Mouse (Mus musculus) lung, embryonic 14.5 days (tissue): Measurements from ENCODE around the gene Cntnap2. TPM values are rescaled to one million over a fixed set of nuclear protein-coding genes. Genes with fewer than 3 reads are reported as not detected.
A peak's percentile ranks its signal among the peaks of the same experiment; 100 is the strongest.

ENCODE experiments used
- ATAC-seq: fragments of 200-750 bp; cut with Nextera tagmentation; 2 replicates; pipeline ENCODE4 v1.8.0; 2017; ENCODE audit warnings: mild to moderate bottlenecking, moderate TSS enrichment, moderate library complexity; ENCODE audit not compliant: insufficient read depth
- DNase-seq: peaks from one replicate; pipeline ENCODE4 v3.0.0-alpha.2; 2015
- H3K27ac ChIP-seq: fragments of 300-500 bp; sonication (generic); 2 replicates; pipeline ENCODE4 v1.5.1; 2014; ENCODE audit warnings: low read depth, mild to moderate bottlenecking, moderate library complexity
- H3K27me3 ChIP-seq: fragments of 300-500 bp; sonication (generic); 2 replicates; pipeline ENCODE4 v1.6.1; 2014; ENCODE audit warnings: low read length, control low read depth; ENCODE audit not compliant: insufficient read depth
- H3K36me3 ChIP-seq: fragments of 300-500 bp; sonication (generic); 2 replicates; pipeline ENCODE4 v1.6.1; 2014; ENCODE audit warnings: control low read depth; ENCODE audit not compliant: insufficient read depth
- H3K4me1 ChIP-seq: fragments of 300-500 bp; sonication (generic); 2 replicates; pipeline ENCODE4 v1.6.1; 2014; ENCODE audit warnings: antibody characterized with exemption, control low read depth; ENCODE audit not compliant: insufficient read depth
- H3K4me2 ChIP-seq: fragments of 300-500 bp; sonication (generic); 2 replicates; pipeline ENCODE4 v1.6.1; 2014; ENCODE audit warnings: mild to moderate bottlenecking
- H3K4me3 ChIP-seq: fragments of 300-500 bp; sonication (generic); 2 replicates; pipeline ENCODE4 v1.5.1; 2014; ENCODE audit warnings: low read depth, low read length
- H3K9ac ChIP-seq: fragments of 300-500 bp; sonication (generic); 2 replicates; pipeline ENCODE4 v1.6.1; 2014
- H3K9me3 ChIP-seq: fragments of 300-500 bp; sonication (generic); 2 replicates; pipeline ENCODE4 v1.6.1; 2016; ENCODE audit warnings: low read depth, low read length, control low read depth
- CTCF ChIP-seq: IDR thresholded peaks from 2 replicates; pipeline ENCODE4 v1.5.1; 2016; ENCODE audit warnings: antibody characterized with exemption, low read depth
- WGBS: fragments of 180-500 bp; shearing (Covaris S2); extraction: QIAGEN DNeasy Blood & Tissue Kit; methylation state at CpG from one replicate; pipeline ENCODE4 v1.1.7; 2014; 5-methylcytosine and 5-hydroxymethylcytosine counted together
- polyA plus RNA-seq: library from polyadenylated mRNA; unstranded; fragments of >200 nt; fragmentation: Nextera tagmentation; extraction: Ambion mirVana; gene quantifications from 2 replicates; pipeline ENCODE4 v1.2.1, GENCODE M21; 2014

Cntnap2 gene
- polyA plus RNA-seq, 1 experiment from 2014 or later: 1.0 TPM

DNA sequence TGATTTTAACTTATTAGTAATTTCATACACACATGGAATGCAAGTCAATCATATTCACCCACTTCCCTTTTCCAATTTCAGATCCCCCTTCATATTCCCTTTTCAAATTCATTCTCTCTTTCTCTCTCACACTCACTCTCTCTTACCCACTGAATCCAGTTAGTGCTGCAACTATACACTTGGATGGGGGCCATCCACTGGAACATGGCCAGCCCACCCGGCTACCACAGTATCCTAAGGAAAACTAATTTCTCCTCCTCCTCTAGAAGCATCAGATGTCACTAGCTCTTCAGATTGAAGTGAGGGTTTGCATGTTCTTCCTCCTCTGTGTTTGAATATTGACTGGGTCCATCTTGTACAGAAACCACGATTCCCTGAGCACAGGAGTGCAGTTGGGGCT, 1827.1 kb downstream of the Cntnap2 start:
- no peak overlapping the region for H3K4me3 ChIP-seq
- H3K27ac ChIP-seq: no peak overlapping the region
- H3K9ac ChIP-seq: no peak overlapping the region
- H3K4me2 ChIP-seq: no peak overlapping the region
- no peak for TF ChIP-seq CTCF
- no peaks in the 10 kb centered on the region for H3K4me1 ChIP-seq
- no peaks in the 10 kb centered on the region for H3K9me3 ChIP-seq
- DNase-seq (peak; percentile 74), ATAC-seq (peak; percentile 69; the same call in 1 of the 2 replicates)
- H3K36me3 ChIP-seq: no peaks in the 10 kb centered on the region
- H3K27me3 ChIP-seq: no peaks in the 10 kb centered on the region
- 38% methylated on average over 2 of the region's 2 CpGs for WGBS

GRCm38 (mm10) chr6:46909167-46909566, 1850.0 kb downstream of the Cntnap2 start:
- Histone ChIP-seq H3K9ac (no peak overlapping the region), H3K36me3 (no peaks in the 10 kb centered on the region), H3K27me3 (no peaks in the 10 kb centered on the region), H3K4me1 (no peaks in the 10 kb centered on the region), H3K27ac (no peak overlapping the region), H3K4me2 (no peak overlapping the region), H3K4me3 (no peak overlapping the region), H3K9me3 (no peaks in the 10 kb centered on the region)
- WGBS: 57% methylated on average over 2 of the region's 2 CpGs
- no peak for TF ChIP-seq CTCF
- no peak for ATAC-seq
- no peak for DNase-seq

- no peaks in the 10 kb centered on the region for H3K9me3 ChIP-seq
- no peak for TF ChIP-seq CTCF
- no peak overlapping the region for H3K27ac ChIP-seq
- WGBS: 60% methylated on average over 8 of the region's 8 CpGs
- DNase-seq (peak; percentile 20), ATAC-seq (no peak)
- H3K4me2 ChIP-seq: no peak overlapping the region
- H3K27me3 ChIP-seq: no peaks in the 10 kb centered on the region
- H3K9ac ChIP-seq: no peak overlapping the region
- no peaks in the 10 kb centered on the region for H3K4me1 ChIP-seq
- H3K36me3 ChIP-seq: no peaks in the 10 kb centered on the region
- no peak overlapping the region for H3K4me3 ChIP-seq
Measured at GRCm38 (mm10) chr6:46918701-46919274, 1859.6 kb downstream of the Cntnap2 start.

GRCm38 (mm10) chr6:46919973-46920372, 1860.8 kb downstream of the Cntnap2 start:
- ATAC-seq: no peak
- H3K4me2 ChIP-seq: no peak overlapping the region
- TF ChIP-seq CTCF: no peak
- H3K36me3 ChIP-seq: no peaks in the 10 kb centered on the region
- H3K27me3 ChIP-seq: no peaks in the 10 kb centered on the region
- no peaks in the 10 kb centered on the region for H3K4me1 ChIP-seq
- no peak overlapping the region for H3K4me3 ChIP-seq
- 80% methylated on average over 3 of the region's 3 CpGs for WGBS
- H3K27ac ChIP-seq: no peak overlapping the region
- DNase-seq: no peak
- no peaks in the 10 kb centered on the region for H3K9me3 ChIP-seq
- H3K9ac ChIP-seq: no peak overlapping the region

DNA sequence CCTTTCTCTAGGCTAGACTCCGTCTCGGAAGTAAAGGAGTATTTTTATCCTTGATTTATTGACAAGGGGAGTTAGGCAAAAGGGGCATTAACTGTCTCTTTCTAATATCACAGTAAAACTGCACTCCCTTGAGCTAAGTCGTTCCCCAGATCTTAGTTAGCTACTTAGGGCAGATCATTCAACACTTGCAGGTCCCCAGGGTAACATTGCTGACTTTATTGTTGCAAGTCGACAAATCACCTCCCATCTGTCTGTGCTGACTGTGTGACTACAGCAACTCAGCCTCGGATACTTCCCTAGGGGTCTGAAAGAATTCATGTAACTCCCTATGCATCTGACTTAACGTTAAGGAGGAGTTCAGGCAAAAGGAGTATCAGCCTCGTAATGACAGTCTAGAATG, 1865.6 kb downstream of the Cntnap2 start:
- DNase-seq: no peak
- no peak for ATAC-seq
- no peaks in the 10 kb centered on the region for H3K27me3 ChIP-seq

DNA sequence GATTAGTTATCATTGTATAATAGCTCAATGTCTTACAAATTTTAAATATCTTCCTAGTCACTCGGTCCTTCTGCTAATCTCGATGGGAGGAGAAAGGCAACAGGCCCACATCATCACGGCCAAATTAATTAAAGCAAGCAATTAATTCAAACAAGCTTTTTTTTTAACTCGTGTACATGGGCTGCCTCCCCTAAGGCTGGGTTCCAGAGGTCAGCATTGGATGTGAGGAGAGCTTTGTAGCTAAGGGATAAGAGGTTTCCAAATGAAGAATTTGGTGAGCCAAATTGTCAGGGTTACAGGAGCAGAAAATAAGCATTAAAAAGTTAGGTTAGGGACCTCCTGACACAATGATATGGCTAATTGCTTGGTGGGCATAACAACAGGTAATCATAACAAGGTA, 1886.5 kb downstream of the Cntnap2 start:
- H3K4me2 ChIP-seq: no peak overlapping the region
- H3K9ac ChIP-seq: no peak overlapping the region
- H3K9me3 ChIP-seq: no peaks in the 10 kb centered on the region
- H3K27me3 ChIP-seq: no peaks in the 10 kb centered on the region
- TF ChIP-seq CTCF: no peak
- H3K27ac ChIP-seq: no peak overlapping the region
- no peak overlapping the region for H3K4me3 ChIP-seq
- no peaks in the 10 kb centered on the region for H3K4me1 ChIP-seq
- no peaks in the 10 kb centered on the region for H3K36me3 ChIP-seq
- WGBS: 66% methylated on average over 4 of the region's 4 CpGs
- DNase-seq (no peak), ATAC-seq (no peak)

More for the DNA sequence above, 1865.6 kb downstream of the Cntnap2 start:
- Histone ChIP-seq H3K9ac (no peak overlapping the region), H3K27ac (no peak overlapping the region), H3K4me3 (no peak overlapping the region), H3K4me1 (no peaks in the 10 kb centered on the region), H3K9me3 (no peaks in the 10 kb centered on the region), H3K36me3 (no peaks in the 10 kb centered on the region), H3K4me2 (no peak overlapping the region)
- no peak for TF ChIP-seq CTCF
- WGBS: 48% methylated on average over 7 of the region's 7 CpGs

GRCm38 (mm10) chr6:46961022-46961686, 1902.0 kb downstream of the Cntnap2 start:
- DNase-seq: peak; percentile 92
- Histone ChIP-seq H3K9ac (no peak overlapping the region), H3K9me3 (no peaks in the 10 kb centered on the region), H3K27ac (no peak overlapping the region), H3K27me3 (no peaks in the 10 kb centered on the region), H3K4me1 (no peaks in the 10 kb centered on the region), H3K36me3 (no peaks in the 10 kb centered on the region), H3K4me2 (no peak overlapping the region), H3K4me3 (no peak overlapping the region)
- peak; percentile 96 for ATAC-seq
- peak; percentile 90 for TF ChIP-seq CTCF
- WGBS: 32% methylated on average over 10 of the region's 10 CpGs
